Mouse (Mus musculus) urinary bladder, adult 2 months (tissue): ENCODE data around the gene AI413582. TPM values are rescaled to one million over a fixed set of nuclear protein-coding genes. Genes with fewer than 3 reads are reported as not detected.

Source experiments
- DNase-seq: peaks from one replicate; pipeline ENCODE4 v3.0.0; 2022; ENCODE audit warnings: low spot score
- polyA plus RNA-seq: library from polyadenylated mRNA; depleted of rRNA; stranded (reverse); fragments of >200 nt; gene quantifications from 2 replicates; pipeline ENCODE4 v1.2.3, GENCODE M21; 2012; rRNA removed

AI413582 gene
- polyA plus RNA-seq, 1 experiment: 48.7 TPM

GRCm38 (mm10) chr17:27518700-27519595 is 46.6 kb downstream of the AI413582 start:
- no peak for DNase-seq

DNA sequence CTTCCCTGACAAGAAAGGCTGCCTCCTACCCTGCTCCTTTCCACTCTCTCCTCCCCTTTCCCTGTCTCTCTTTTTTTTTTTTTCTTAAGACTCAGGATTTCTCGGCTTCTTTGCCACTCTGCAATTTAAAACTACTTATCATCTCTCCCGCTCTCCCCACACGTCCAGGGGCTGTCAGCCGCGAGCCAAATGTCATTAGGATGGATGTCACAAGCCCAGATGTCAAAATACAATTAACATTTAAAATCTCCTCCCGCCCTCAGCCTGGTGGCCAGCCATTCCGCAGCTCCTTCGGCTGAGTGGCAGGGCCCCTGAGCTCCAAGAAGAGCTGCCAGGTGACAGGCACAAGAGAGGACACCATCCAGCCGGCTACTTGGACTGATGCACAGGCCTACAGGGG is 47.3 kb downstream of the AI413582 start:
- no peak for DNase-seq

DNA sequence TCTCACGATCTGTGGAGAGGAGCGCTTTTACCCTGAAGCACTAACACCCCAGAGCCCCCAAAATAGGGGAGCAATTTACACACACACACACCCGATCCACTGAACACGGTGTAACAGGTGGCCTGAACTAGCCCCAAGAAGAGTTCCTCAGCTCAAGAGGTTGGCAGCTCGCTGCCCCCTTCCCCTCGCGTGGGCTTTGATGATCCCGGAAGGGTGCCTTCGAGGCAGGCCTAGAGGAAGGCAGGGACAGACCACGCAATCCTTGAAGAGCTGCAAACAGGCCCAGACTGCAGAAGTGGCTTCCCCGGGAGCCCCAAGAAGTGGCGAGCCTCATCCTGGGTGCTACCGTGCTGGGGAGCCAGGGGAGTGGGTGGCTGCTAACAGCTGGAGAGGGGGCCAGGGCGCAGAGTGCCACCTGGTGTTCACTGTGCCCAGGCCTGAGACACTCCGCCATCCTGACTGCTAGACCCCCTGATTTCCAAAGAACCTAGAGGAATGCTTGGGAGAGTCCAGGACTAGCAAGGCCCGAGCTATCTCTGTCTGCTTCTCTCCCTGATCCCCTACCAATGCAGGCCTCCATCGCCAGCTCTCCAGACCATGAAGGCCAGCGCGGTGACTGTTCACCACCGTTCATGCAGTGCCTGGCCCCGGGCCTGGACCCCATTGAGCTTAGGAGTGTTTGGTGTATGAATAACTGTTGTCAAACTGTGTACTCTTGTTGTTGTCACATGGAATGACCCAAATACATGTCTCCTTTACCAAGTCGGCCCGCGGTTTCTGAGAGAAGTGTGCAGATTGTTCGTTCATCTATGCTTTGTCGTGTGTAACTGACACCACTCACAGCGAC is 51.4 kb downstream of the AI413582 start:
- no peak for DNase-seq

Other genes starting within 250 kb of the AI413582 start
- gene Grm4, start 44.4 kb downstream of the AI413582 start, polyA plus RNA-seq: 0.12 and 0.35 TPM in 2 replicates
- 55.1 and 65.1 TPM in 2 replicates for gene Hmga1, start 9.3 kb downstream of the AI413582 start, polyA plus RNA-seq
- 112 and 116 TPM in 2 replicates for gene Nudt3, start 57.7 kb upstream of the AI413582 start, polyA plus RNA-seq
- 0.08 and 0.10 TPM in 2 replicates for gene RPS10-NUDT3, start 69.5 kb upstream of the AI413582 start, polyA plus RNA-seq
- gene Rps10, start 70.9 kb upstream of the AI413582 start, polyA plus RNA-seq: 1,256 and 1,277 TPM in 2 replicates
- 0.67 and 0.96 TPM in 2 replicates for gene Pacsin1, start 89.8 kb upstream of the AI413582 start, polyA plus RNA-seq
- 0.17 and 0.21 TPM in 2 replicates for gene Spdef, start 163.2 kb upstream of the AI413582 start, polyA plus RNA-seq